Mouse (Mus musculus) lung, embryonic 14.5 days (tissue): ENCODE measurements around the gene Grid1. TPM values are rescaled to one million over a fixed set of nuclear protein-coding genes. Genes with fewer than 3 reads are reported as not detected.
A peak's percentile ranks its signal among the peaks of the same experiment; 100 is the strongest.

Experiments used
- ATAC-seq: fragments of 200-750 bp; cut with Nextera tagmentation; 2 replicates; pipeline ENCODE4 v1.8.0; 2017; ENCODE audit warnings: mild to moderate bottlenecking, moderate TSS enrichment, moderate library complexity; ENCODE audit not compliant: insufficient read depth
- DNase-seq: peaks from one replicate; pipeline ENCODE4 v3.0.0-alpha.2; 2015
- H3K27ac ChIP-seq: fragments of 300-500 bp; sonication (generic); 2 replicates; pipeline ENCODE4 v1.5.1; 2014; ENCODE audit warnings: low read depth, mild to moderate bottlenecking, moderate library complexity
- H3K27me3 ChIP-seq: fragments of 300-500 bp; sonication (generic); 2 replicates; pipeline ENCODE4 v1.6.1; 2014; ENCODE audit warnings: low read length, control low read depth; ENCODE audit not compliant: insufficient read depth
- H3K36me3 ChIP-seq: fragments of 300-500 bp; sonication (generic); 2 replicates; pipeline ENCODE4 v1.6.1; 2014; ENCODE audit warnings: control low read depth; ENCODE audit not compliant: insufficient read depth
- H3K4me1 ChIP-seq: fragments of 300-500 bp; sonication (generic); 2 replicates; pipeline ENCODE4 v1.6.1; 2014; ENCODE audit warnings: antibody characterized with exemption, control low read depth; ENCODE audit not compliant: insufficient read depth
- H3K4me2 ChIP-seq: fragments of 300-500 bp; sonication (generic); 2 replicates; pipeline ENCODE4 v1.6.1; 2014; ENCODE audit warnings: mild to moderate bottlenecking
- H3K4me3 ChIP-seq: fragments of 300-500 bp; sonication (generic); 2 replicates; pipeline ENCODE4 v1.5.1; 2014; ENCODE audit warnings: low read depth, low read length
- H3K9ac ChIP-seq: fragments of 300-500 bp; sonication (generic); 2 replicates; pipeline ENCODE4 v1.6.1; 2014
- H3K9me3 ChIP-seq: fragments of 300-500 bp; sonication (generic); 2 replicates; pipeline ENCODE4 v1.6.1; 2016; ENCODE audit warnings: low read depth, low read length, control low read depth
- CTCF ChIP-seq: IDR thresholded peaks from 2 replicates; pipeline ENCODE4 v1.5.1; 2016; ENCODE audit warnings: antibody characterized with exemption, low read depth
- WGBS: fragments of 180-500 bp; shearing (Covaris S2); extraction: QIAGEN DNeasy Blood & Tissue Kit; methylation state at CpG from one replicate; pipeline ENCODE4 v1.1.7; 2014; 5-methylcytosine and 5-hydroxymethylcytosine counted together
- polyA plus RNA-seq: library from polyadenylated mRNA; unstranded; fragments of >200 nt; fragmentation: Nextera tagmentation; extraction: Ambion mirVana; gene quantifications from 2 replicates; pipeline ENCODE4 v1.2.1, GENCODE M21; 2014

Gene Grid1
- polyA plus RNA-seq, 1 experiment from 2014 or later = 0.13 TPM

DNA sequence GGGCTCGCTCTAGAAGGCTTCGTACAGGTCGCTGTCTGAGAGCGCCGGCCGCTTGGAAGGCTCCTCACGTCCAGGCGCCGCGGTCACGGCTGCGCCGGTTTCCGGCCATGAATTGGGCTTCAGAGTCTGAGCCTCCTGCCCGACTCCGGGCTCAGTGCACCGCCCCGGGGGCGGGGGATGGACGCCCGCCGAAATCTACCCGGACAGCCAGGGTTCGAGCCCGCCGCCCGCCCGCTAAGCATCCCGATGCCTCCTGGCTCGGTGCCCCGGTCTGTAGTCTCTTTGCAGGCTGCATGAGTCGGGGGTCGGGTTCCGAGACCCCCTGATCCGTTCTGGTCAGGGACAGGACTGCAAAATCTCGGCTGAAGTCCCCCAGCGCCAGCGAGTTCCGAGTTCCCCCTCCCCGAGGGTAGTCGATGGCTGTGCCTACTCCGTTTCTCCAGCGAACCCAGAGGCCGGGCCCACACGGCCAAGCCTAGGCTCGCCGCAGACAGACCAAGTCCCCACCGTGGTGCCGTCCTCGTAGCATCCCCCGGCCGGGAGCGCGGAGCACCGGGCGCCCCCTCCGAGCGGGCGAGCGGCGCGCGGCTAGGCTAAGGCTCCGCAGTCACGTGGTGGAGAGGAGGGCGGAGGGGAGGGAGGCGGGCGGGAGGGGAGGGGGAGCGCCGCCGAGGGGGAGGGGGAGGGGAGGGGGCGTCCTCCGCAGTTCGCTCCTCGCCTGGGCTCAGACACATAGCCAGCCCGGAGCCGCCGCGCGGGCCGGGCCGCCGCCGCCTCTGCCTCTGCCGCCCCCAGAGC is 588 bp upstream of the Grid1 start:
- H3K27ac ChIP-seq = no peak overlapping the region
- no peaks in the 10 kb centered on the region for H3K36me3 ChIP-seq
- WGBS = under 1% methylated on average over 64 of the region's 85 CpGs
- DNase-seq (peak; percentile 62), ATAC-seq (peak; percentile 79)
- H3K4me1 ChIP-seq = no peaks in the 10 kb centered on the region
- TF ChIP-seq CTCF = no peak
- no peaks in the 10 kb centered on the region for H3K9me3 ChIP-seq
- peaks cover 80% of the 10 kb centered on the region for H3K27me3 ChIP-seq
- H3K9ac ChIP-seq = no peak overlapping the region
- peak overlapping the region; percentile 83 for H3K4me2 ChIP-seq
- H3K4me3 ChIP-seq = peak overlapping the region; percentile 49

DNA sequence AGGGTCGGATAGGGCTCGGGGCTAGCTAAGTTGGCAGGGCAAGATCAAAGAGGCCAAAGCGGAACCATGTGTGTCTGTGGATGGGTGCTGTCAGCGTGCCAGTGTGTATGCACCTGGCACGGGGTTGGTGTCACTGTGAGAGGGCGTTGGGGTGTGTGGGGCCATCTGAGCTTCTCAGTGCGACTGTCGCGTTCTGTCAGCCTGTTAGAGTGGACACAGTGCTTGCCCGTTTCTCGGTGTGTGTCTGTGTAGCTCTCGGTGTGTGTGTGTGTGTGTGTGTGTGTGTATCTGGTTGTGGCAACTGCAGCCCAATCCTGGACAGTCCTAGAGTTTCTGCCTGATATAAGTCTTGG is 721 bp downstream of the Grid1 start:
- 0 out of 2 replicates have a peak overlapping the region, but pooled peaks have one; percentile 23 for H3K9ac ChIP-seq
- no peaks in the 10 kb centered on the region for H3K36me3 ChIP-seq
- under 1% methylated on average over 12 of the region's 12 CpGs for WGBS
- H3K27ac ChIP-seq = no peak overlapping the region
- no peaks in the 10 kb centered on the region for H3K4me1 ChIP-seq
- peak overlapping the region; percentile 49 for H3K4me3 ChIP-seq
- peaks cover 80% of the 10 kb centered on the region for H3K27me3 ChIP-seq
- H3K9me3 ChIP-seq = no peaks in the 10 kb centered on the region
- DNase-seq (peak; percentile 5), ATAC-seq (0 out of 2 replicates have a peak, but pooled peaks have one; percentile 6)
- TF ChIP-seq CTCF = no peak
- peak overlapping the region; percentile 83 for H3K4me2 ChIP-seq

DNA sequence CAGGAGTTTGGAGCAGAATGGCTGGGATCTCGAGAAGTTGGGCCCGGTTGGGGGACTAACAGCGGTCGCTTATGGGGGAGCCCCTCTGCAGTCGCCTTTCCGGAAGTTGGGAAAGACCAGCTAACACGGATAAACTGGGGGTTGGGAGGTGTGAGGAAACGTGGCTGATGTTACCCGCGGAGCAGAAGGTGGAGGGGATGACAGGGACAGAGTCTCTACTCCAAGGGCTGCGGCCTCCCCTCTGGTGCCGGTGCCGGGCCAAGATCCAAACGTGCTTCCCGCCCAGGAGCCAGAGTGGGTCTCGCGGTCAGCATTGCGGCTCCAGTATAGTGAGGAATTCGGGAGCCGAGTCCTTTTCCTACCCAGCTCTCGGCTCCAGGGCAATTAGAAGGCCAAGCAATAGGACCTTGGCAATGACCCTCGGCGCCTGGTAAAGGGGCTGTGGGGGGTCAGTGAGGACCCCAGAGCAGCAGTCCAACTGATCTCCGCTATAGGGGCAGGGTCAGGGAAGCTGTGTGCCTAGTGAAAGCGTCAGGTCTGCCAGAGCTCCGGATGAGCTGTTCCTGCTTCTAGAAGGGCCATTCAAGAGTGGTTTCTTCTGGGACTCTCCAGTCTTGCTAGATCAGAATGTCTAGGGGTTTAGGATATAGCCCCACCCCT is 1.4 kb downstream of the Grid1 start:
- Histone ChIP-seq H3K4me3 (peak overlapping the region; percentile 49; the same call in 1 of the 2 replicates), H3K27ac (no peak overlapping the region), H3K36me3 (no peaks in the 10 kb centered on the region), H3K9me3 (no peaks in the 10 kb centered on the region), H3K4me1 (no peaks in the 10 kb centered on the region), H3K9ac (no peak overlapping the region), H3K27me3 (peaks cover 75% of the 10 kb centered on the region), H3K4me2 (peak overlapping the region; percentile 83)
- no peak for TF ChIP-seq CTCF
- WGBS = 2% methylated on average over 26 of the region's 26 CpGs
- no peak for ATAC-seq
- DNase-seq = peak; percentile 2

DNA sequence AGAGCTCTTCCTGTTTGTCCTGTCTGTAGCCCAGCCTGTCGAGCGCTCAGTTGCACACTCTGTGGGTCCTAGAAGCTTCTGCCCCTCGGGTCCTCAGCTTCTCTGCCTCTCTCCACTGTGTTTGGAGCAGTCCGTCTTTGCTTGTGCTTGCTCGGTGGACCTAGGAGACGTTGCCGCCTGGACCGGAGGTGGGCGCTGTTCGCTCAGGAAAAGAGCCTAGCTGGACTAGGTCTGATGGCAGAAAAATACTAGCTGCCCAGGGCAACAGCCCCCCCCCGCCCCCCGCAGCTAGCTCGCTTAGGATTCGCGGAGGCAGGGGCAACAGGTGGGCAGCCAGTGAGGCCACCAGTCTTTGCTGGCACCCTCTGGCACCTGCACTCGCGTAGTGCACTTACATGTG is 3.2 kb downstream of the Grid1 start:
- Histone ChIP-seq H3K27ac (no peak overlapping the region), H3K9ac (no peak overlapping the region), H3K4me3 (peak overlapping the region; percentile 6; the same call in 1 of the 2 replicates), H3K27me3 (peaks cover 57% of the 10 kb centered on the region), H3K9me3 (no peaks in the 10 kb centered on the region), H3K4me2 (peak overlapping the region; percentile 42), H3K4me1 (no peaks in the 10 kb centered on the region), H3K36me3 (no peaks in the 10 kb centered on the region)
- no peak for ATAC-seq
- TF ChIP-seq CTCF = peak; percentile 52
- WGBS = 3% methylated on average over 17 of the region's 17 CpGs
- DNase-seq = peak; percentile 45

DNA sequence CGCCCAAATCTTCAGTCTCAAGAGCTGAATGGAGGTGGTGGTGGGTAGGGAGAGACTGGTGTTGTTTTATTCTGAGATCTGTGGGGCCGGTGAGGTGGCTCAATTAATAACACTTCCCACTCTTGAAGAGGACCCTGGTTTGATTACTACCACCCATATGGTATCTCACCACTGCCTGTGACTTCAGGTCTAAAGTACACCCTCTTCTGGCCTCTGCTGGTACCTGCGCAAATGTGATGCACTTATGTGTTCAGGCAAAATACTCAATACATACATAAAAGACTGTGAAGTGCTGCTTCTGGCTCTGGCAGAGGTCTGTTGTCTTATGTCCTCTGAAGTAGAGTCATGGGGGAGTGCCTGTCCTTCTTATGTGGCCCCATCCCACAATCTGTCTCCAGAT is 4.3 kb downstream of the Grid1 start:
- Histone ChIP-seq H3K4me1 (no peaks in the 10 kb centered on the region), H3K27me3 (peaks cover 47% of the 10 kb centered on the region)
- WGBS = 72% methylated on average over 3 of the region's 3 CpGs

DNA sequence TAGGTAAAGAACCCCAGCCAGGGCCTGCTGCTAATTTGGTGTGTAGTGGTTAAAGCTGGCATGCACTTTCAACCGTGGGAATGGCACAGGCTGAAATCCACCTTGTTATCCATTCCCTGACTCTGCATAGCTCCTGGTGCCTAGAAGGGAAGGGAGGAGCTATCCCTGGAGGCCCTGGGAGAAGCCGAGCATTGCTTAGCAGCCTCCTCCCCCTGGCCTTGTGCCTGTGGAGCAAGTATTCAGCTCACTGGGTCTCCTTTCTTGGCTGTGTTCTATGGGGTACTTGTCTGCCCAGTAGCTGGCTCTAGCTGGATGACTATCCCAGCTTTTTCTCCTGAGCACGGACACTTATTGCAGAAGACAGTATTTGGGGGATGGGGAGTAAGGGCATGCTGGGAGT is 6.0 kb downstream of the Grid1 start:
- WGBS = 35% methylated on average over 3 of the region's 3 CpGs
- no peak overlapping the region for H3K27ac ChIP-seq
- DNase-seq (no peak), ATAC-seq (no peak)
- no peak for TF ChIP-seq CTCF
- H3K4me2 ChIP-seq = no peak overlapping the region
- peaks cover 31% of the 10 kb centered on the region for H3K27me3 ChIP-seq
- no peaks in the 10 kb centered on the region for H3K4me1 ChIP-seq
- H3K4me3 ChIP-seq = no peak overlapping the region
- no peaks in the 10 kb centered on the region for H3K36me3 ChIP-seq
- H3K9ac ChIP-seq = no peak overlapping the region
- no peaks in the 10 kb centered on the region for H3K9me3 ChIP-seq

More for the DNA sequence above, 4.3 kb downstream of the Grid1 start:
- ATAC-seq (no peak), DNase-seq (no peak)
- no peak overlapping the region for H3K4me3 ChIP-seq
- H3K36me3 ChIP-seq = no peaks in the 10 kb centered on the region
- H3K9ac ChIP-seq = no peak overlapping the region
- no peaks in the 10 kb centered on the region for H3K9me3 ChIP-seq
- H3K4me2 ChIP-seq = no peak overlapping the region
- H3K27ac ChIP-seq = no peak overlapping the region
- no peak for TF ChIP-seq CTCF

DNA sequence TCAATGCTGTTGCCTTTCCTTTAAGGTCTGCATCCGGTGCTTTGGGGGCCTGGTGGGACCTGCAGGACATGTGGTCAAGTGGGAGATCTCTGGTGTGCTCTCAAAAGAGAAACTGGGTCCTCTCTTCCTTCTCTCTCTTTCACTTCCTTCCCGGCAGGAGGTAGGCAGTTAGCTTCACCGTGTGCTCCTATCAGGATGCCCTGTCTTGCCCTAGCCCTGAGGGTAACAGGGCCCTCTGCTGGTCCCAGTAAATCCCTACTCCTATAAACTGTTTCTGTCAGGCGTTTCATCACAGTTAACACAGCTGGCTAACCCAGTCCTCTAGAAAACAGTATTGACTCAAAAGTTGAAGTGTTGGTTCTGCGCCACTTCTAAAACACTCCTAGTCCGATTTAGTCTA is 9.9 kb downstream of the Grid1 start:
- Histone ChIP-seq H3K9ac (no peak overlapping the region), H3K36me3 (no peaks in the 10 kb centered on the region), H3K4me3 (no peak overlapping the region), H3K9me3 (no peaks in the 10 kb centered on the region), H3K27ac (no peak overlapping the region), H3K4me2 (no peak overlapping the region), H3K27me3 (no peaks in the 10 kb centered on the region), H3K4me1 (no peaks in the 10 kb centered on the region)
- no peak for ATAC-seq
- 45% methylated on average over 6 of the region's 6 CpGs for WGBS
- no peak for TF ChIP-seq CTCF
- DNase-seq = no peak
